Mouse (Mus musculus) heart, postnatal 0 days (tissue): ENCODE data around the gene Fcrla.

Source experiments
- CTCF ChIP-seq: IDR thresholded peaks from 2 replicates; pipeline ENCODE4 v1.5.1; 2016; ENCODE audit warnings: antibody characterized with exemption, control low read depth, low read depth
- EP300 ChIP-seq: IDR thresholded peaks from 2 replicates; pipeline ENCODE4 v1.6.1; 2016; ENCODE audit warnings: antibody characterized with exemption, low read depth

DNA sequence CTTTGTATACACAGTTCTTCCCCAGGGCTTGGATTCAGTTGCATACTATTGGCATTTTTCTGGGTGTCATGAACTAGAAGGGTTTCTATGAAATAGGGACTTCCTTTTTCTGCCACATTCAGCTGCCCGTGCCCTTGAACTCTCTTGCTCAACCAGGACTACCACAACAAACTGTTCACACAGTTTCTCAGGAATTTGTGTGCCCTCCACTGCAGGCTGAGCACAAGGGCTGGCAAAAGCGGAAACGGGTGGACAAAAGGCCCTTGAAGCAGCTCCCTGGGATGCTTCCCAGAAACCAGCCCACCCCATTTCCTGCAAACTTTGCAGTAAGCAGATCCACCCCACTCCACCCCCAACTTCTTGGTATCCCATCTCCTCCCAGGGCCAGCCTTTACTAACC lies 40.2 kb upstream of the Fcrla start:
- TF ChIP-seq EP300 (no peak), CTCF (no peak)
